Mouse (Mus musculus): ENCODE results near the gene Ndufs8.
"Not testable (repeated sequence)": the region's sequence is repeated elsewhere in the genome, so short reads cannot be mapped to it uniquely, and the experiment has no call there.

DNA sequence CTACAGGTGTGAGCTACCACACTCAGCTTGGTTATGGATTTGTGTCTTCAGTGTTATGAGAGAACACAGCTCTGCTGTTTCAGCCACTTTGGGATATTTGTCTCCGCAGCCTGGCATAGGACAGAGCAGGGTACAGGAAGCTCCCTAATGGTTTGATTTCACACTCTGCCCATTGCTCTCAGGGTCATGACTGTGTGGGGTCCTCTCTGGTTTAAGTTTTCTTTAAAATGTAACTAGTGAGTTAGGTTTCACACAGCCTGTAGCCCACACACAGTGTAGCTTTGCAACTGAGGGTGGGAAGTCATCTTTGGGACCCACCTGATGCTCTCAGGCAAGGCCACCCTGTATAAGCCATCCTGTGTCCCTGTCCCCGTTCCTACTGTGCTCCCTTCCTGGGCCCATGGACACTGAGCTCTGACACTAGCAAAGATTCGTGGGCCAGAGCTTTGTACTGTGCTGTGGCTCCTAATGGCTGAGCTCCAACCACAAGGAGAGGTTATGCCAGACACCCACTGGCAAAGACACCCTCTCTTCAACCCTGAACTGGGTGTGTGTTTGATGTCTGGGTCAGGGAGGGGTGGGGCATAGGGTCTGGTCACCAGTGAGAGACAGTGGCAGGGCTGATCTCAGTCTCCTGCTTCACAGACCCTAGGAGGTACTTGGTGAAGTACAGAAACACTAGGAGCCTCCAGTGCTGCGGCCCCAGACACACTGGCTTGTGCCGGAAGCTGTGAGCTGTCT, 44.9 kb upstream of the Ndufs8 start:
- TF ChIP-seq CTCF, EP300 (IDR thresholded peaks at IDR 0.05; ENCODE audit: low read depth): not testable (repeated sequence)
